Mouse (Mus musculus): ENCODE results near the gene Rhbdl1.

DNA sequence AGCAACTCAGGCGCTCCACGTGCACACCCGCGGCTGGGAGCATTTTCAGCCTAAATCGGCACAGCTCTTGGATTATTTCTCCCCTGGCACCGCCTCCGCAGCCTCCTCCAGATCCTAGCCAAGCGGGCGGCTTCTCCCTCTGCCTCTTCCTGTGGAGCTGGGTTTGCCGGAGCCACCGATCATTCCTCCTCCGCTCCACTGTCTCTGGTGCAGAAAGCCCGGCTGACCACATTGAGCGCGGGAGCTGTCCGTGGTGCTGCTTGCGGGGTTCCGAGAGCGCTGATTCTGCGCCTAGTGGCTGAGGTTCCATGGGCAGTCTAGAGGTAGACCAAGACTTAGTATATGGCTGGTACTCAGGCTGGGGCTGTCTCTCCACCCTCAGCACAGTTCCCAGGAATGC lies 23.6 kb downstream of the Rhbdl1 start:
- TF ChIP-seq MAFK (IDR thresholded peaks at IDR 0.05; ENCODE audit: insufficient read depth, low read depth, low read length) = no peak
- TF ChIP-seq HCFC1 (IDR thresholded peaks at IDR 0.05; ENCODE audit: borderline replicate concordance, insufficient read depth, low read length) = peak; percentile 57; the same call in 1 of the 2 replicates

All from ES-E14 (cell line).